14 mouse cellular contexts compared by ENCODE assay signal in genomic region chr7:80347670-80348586, GRCm38 (mm10). TPM values are rescaled to one million over a fixed set of nuclear protein-coding genes. Genes with fewer than 3 reads are reported as not detected.
DNase-seq lines count a peak whose midpoint lies in the region; ATAC-seq and TF ChIP-seq lines count a peak whose summit lies in the region.
"Had no signal": no experiment of that assay in that cellular context is flagged by ENCODE, and none has a peak within 500 bp of the region (broad histone marks: within the 10 kb centered on the region; RNA-seq: fewer than 3 reads in every experiment).

No protein-coding gene starts in this region.

- 56% methylated on average over 13 of the region's 13 CpGs for WGBS in kidney, embryonic 16.5 days
- WGBS in limb, embryonic 15.5 days, result 45% methylated on average over 13 of the region's 13 CpGs
- WGBS in forebrain, embryonic 14.5 days, result 72% methylated on average over 13 of the region's 13 CpGs

- no peak overlapping the region for H3K4me3 ChIP-seq in kidney, embryonic 16.5 days (ENCODE audit: low read length)
- H3K4me3 ChIP-seq in ES-Bruce4 (ENCODE audit: low read depth, low read length), result no peak overlapping the region
- H3K4me3 ChIP-seq in limb, embryonic 15.5 days, result no peak overlapping the region
- H3K4me3 ChIP-seq in forebrain, embryonic 14.5 days (ENCODE audit: low read depth, low read length), result no peak overlapping the region
- H3K4me3 ChIP-seq: hindbrain, embryonic 15.5 days had no signal

- no peaks in the 10 kb centered on the region for H3K9me3 ChIP-seq in kidney, embryonic 16.5 days (ENCODE audit: low read length)
- H3K9me3 ChIP-seq in ES-Bruce4 (replicated peaks; ENCODE audit: control insufficient read depth, insufficient read depth, low read length, poor library complexity, severe bottlenecking), result no peaks in the 10 kb centered on the region
- no peaks in the 10 kb centered on the region for H3K9me3 ChIP-seq in limb, embryonic 15.5 days
- no peaks in the 10 kb centered on the region for H3K9me3 ChIP-seq in forebrain, embryonic 14.5 days (replicated peaks; ENCODE audit: control insufficient read depth, low read length)
- H3K9me3 ChIP-seq: G1E; hindbrain, embryonic 15.5 days had no signal

- no peaks in the 10 kb centered on the region for H3K27me3 ChIP-seq in kidney, embryonic 16.5 days (ENCODE audit: insufficient read depth, low read length)
- no peaks in the 10 kb centered on the region for H3K27me3 ChIP-seq in ES-Bruce4 (ENCODE audit: control insufficient read depth, insufficient read depth, low read length, poor library complexity, severe bottlenecking)
- no peaks in the 10 kb centered on the region for H3K27me3 ChIP-seq in limb, embryonic 15.5 days
- no peaks in the 10 kb centered on the region for H3K27me3 ChIP-seq in forebrain, embryonic 14.5 days (replicated peaks; ENCODE audit: control insufficient read depth, insufficient read depth, low read length)
- H3K27me3 ChIP-seq: hindbrain, embryonic 15.5 days had no signal

- peak; percentile 49 for ATAC-seq in kidney, embryonic 16.5 days (ENCODE audit: low FRiP score, low TSS enrichment)
- ATAC-seq in limb, embryonic 15.5 days (ENCODE audit: insufficient number of reproducible peaks, low FRiP score, low TSS enrichment, low read depth), result no peak
- no peak for ATAC-seq in forebrain, embryonic 14.5 days
- ATAC-seq: forebrain, embryonic 16.5 days had no signal

- H3K9ac ChIP-seq in kidney, embryonic 16.5 days (replicated peaks; ENCODE audit: low read length), result no peak overlapping the region; the same call in 1 of the 2 replicates
- no peak overlapping the region for H3K9ac ChIP-seq in ES-Bruce4 (ENCODE audit: low read depth, poor library complexity, severe bottlenecking)
- no peak overlapping the region for H3K9ac ChIP-seq in limb, embryonic 15.5 days
- H3K9ac ChIP-seq in forebrain, embryonic 14.5 days (ENCODE audit: low read length), result no peak overlapping the region
- H3K9ac ChIP-seq: hindbrain, embryonic 15.5 days; liver, embryonic 14.5 days had no signal

- no peak for DNase-seq in kidney, adult 8-10 months
- DNase-seq in Muller cell, postnatal 12 days (ENCODE audit: inconsistent ontology term), result peak; percentile 89
- DNase-seq in testis, postnatal 14 days (ENCODE audit: low spot score), result no peak
- DNase-seq in forebrain, embryonic 14.5 days (ENCODE audit: low spot score), result no peak
- DNase-seq: adrenal gland, adult 2 months; layer of hippocampus, adult 9-11 months; right cerebral cortex, postnatal 14 days had no signal

- H3K4me2 ChIP-seq in kidney, embryonic 16.5 days (replicated peaks; ENCODE audit: low read depth, low read length), result no peak overlapping the region
- 0 out of 2 replicates have a peak overlapping the region, but pooled peaks have one; percentile 8 for H3K4me2 ChIP-seq in limb, embryonic 15.5 days
- H3K4me2 ChIP-seq in forebrain, embryonic 14.5 days (ENCODE audit: low read length), result no peak overlapping the region
- H3K4me2 ChIP-seq: hindbrain, embryonic 15.5 days had no signal

- no peak for TF ChIP-seq POLR2A in ES-Bruce4 (IDR thresholded peaks at IDR 0.05; ENCODE audit: insufficient read depth, low read length)

- peak overlapping the region; percentile 79 for H3K27ac ChIP-seq in kidney, embryonic 16.5 days (ENCODE audit: low read length)
- H3K27ac ChIP-seq in ES-Bruce4 (ENCODE audit: insufficient read depth, low read length), result peak overlapping the region; percentile 5
- peak overlapping the region; percentile 78 for H3K27ac ChIP-seq in limb, embryonic 15.5 days
- H3K27ac ChIP-seq in forebrain, embryonic 14.5 days (ENCODE audit: low read depth, low read length), result no peak overlapping the region
- H3K27ac ChIP-seq: hindbrain, embryonic 15.5 days; liver, embryonic 14.5 days had no signal

- H3K36me3 ChIP-seq in kidney, embryonic 16.5 days (ENCODE audit: insufficient read depth, low read length), result peaks cover 20% of the 10 kb centered on the region; the same call in 1 of the 2 replicates
- no peaks in the 10 kb centered on the region for H3K36me3 ChIP-seq in ES-Bruce4 (ENCODE audit: control insufficient read depth, insufficient read depth, low read length, poor library complexity, severe bottlenecking)
- H3K36me3 ChIP-seq in limb, embryonic 15.5 days, result peaks cover 29% of the 10 kb centered on the region
- peaks cover 29% of the 10 kb centered on the region for H3K36me3 ChIP-seq in forebrain, embryonic 14.5 days (ENCODE audit: control insufficient read depth, insufficient read depth, low read length)

- no peak for TF ChIP-seq CTCF in ES-Bruce4 (IDR thresholded peaks at IDR 0.05; ENCODE audit: low read depth, low read length)

- peaks cover 18% of the 10 kb centered on the region for H3K4me1 ChIP-seq in kidney, embryonic 16.5 days (ENCODE audit: insufficient read depth, low read length)
- peaks cover 4% of the 10 kb centered on the region for H3K4me1 ChIP-seq in ES-Bruce4 (ENCODE audit: control insufficient read depth, insufficient read depth, low read length)
- peaks cover 21% of the 10 kb centered on the region for H3K4me1 ChIP-seq in limb, embryonic 15.5 days
- H3K4me1 ChIP-seq in forebrain, embryonic 14.5 days (ENCODE audit: control insufficient read depth, insufficient read depth, low read length), result peaks cover 6% of the 10 kb centered on the region; the same call in 1 of the 2 replicates

- TF ChIP-seq EP300 in ES-Bruce4 (IDR thresholded peaks at IDR 0.05; ENCODE audit: insufficient read depth, low read depth, low read length), result no peak

RNA-seq across cellular contexts. Expression of gene Hddc3, which starts 5.0 kb away (rescaled TPM):
- 22.6 and 23.8 TPM in 2 replicates for polyA plus RNA-seq in kidney, embryonic 16.5 days (2015; fragmentation: Nextera tagmentation; extraction: Ambion mirVana)
- 9.7 and 12.8 TPM in 2 replicates for polyA plus RNA-seq in ES-Bruce4 (2011; ENCODE audit: insufficient read depth, insufficient read length, low read depth, missing spikeins)
- polyA plus RNA-seq in limb, embryonic 15.5 days (2015; fragmentation: Nextera tagmentation; extraction: Ambion mirVana), result 18.4 and 19.4 TPM in 2 replicates
- polyA plus RNA-seq in forebrain, embryonic 14.5 days (2014; fragmentation: Nextera tagmentation; extraction: Ambion mirVana), result 27.2 and 30.7 TPM in 2 replicates

RNA-seq across cellular contexts. Expression of gene Unc45a, which starts 7.1 kb away (rescaled TPM):
- polyA plus RNA-seq in kidney, embryonic 16.5 days (2015; fragmentation: Nextera tagmentation; extraction: Ambion mirVana), result 46.5 and 48.2 TPM in 2 replicates
- polyA plus RNA-seq in ES-Bruce4 (2011; ENCODE audit: insufficient read depth, insufficient read length, low read depth, missing spikeins), result 24.0 and 25.3 TPM in 2 replicates
- polyA plus RNA-seq in limb, embryonic 15.5 days (2015; fragmentation: Nextera tagmentation; extraction: Ambion mirVana), result 51.4 and 51.7 TPM in 2 replicates
- 29.6 and 36.4 TPM in 2 replicates for polyA plus RNA-seq in forebrain, embryonic 14.5 days (2014; fragmentation: Nextera tagmentation; extraction: Ambion mirVana)

RNA-seq across cellular contexts. Expression of gene Man2a2, which starts 23.2 kb away (rescaled TPM):
- polyA plus RNA-seq in kidney, embryonic 16.5 days (2015; fragmentation: Nextera tagmentation; extraction: Ambion mirVana), result 16.6 and 19.1 TPM in 2 replicates
- 16.1 and 18.1 TPM in 2 replicates for polyA plus RNA-seq in ES-Bruce4 (2011; ENCODE audit: insufficient read depth, insufficient read length, low read depth, missing spikeins)
- polyA plus RNA-seq in limb, embryonic 15.5 days (2015; fragmentation: Nextera tagmentation; extraction: Ambion mirVana), result 15.7 and 17.6 TPM in 2 replicates
- 7.6 and 10.5 TPM in 2 replicates for polyA plus RNA-seq in forebrain, embryonic 14.5 days (2014; fragmentation: Nextera tagmentation; extraction: Ambion mirVana)

RNA-seq across cellular contexts. Expression of gene Rccd1, which starts 23.7 kb away (rescaled TPM):
- polyA plus RNA-seq in kidney, embryonic 16.5 days (2015; fragmentation: Nextera tagmentation; extraction: Ambion mirVana), result 7.8 and 11.6 TPM in 2 replicates
- polyA plus RNA-seq in ES-Bruce4 (2011; ENCODE audit: insufficient read depth, insufficient read length, low read depth, missing spikeins), result 16.3 and 26.5 TPM in 2 replicates
- 8.0 and 9.5 TPM in 2 replicates for polyA plus RNA-seq in limb, embryonic 15.5 days (2015; fragmentation: Nextera tagmentation; extraction: Ambion mirVana)
- polyA plus RNA-seq in forebrain, embryonic 14.5 days (2014; fragmentation: Nextera tagmentation; extraction: Ambion mirVana), result 7.0 and 11.4 TPM in 2 replicates

RNA-seq across cellular contexts. Expression of gene Fes, which starts 39.8 kb away (rescaled TPM):
- 16.8 and 18.3 TPM in 2 replicates for polyA plus RNA-seq in kidney, embryonic 16.5 days (2015; fragmentation: Nextera tagmentation; extraction: Ambion mirVana)
- polyA plus RNA-seq in ES-Bruce4 (2011; ENCODE audit: insufficient read depth, insufficient read length, low read depth, missing spikeins), result 0.76 and 3.1 TPM in 2 replicates
- polyA plus RNA-seq in limb, embryonic 15.5 days (2015; fragmentation: Nextera tagmentation; extraction: Ambion mirVana), result 14.8 and 15.8 TPM in 2 replicates
- polyA plus RNA-seq in forebrain, embryonic 14.5 days (2014; fragmentation: Nextera tagmentation; extraction: Ambion mirVana), result 2.4 and 3.5 TPM in 2 replicates
